8 mouse cellular contexts compared by ENCODE assay signal in genomic region chr10:33624131-33624879, GRCm38 (mm10). TPM values are rescaled to one million over a fixed set of nuclear protein-coding genes. Genes with fewer than 3 reads are reported as not detected.
DNase-seq lines count a peak whose midpoint lies in the region; ATAC-seq and TF ChIP-seq lines count a peak whose summit lies in the region.

TSS of gene Clvs2 (minus strand) at chr10:33624769.

- H3K9me3 ChIP-seq in lung, embryonic 15.5 days = no peaks in the 10 kb centered on the region
- no peaks in the 10 kb centered on the region for H3K9me3 ChIP-seq in forebrain, embryonic 16.5 days (ENCODE audit: control insufficient read depth, low read length)
- no peaks in the 10 kb centered on the region for H3K9me3 ChIP-seq in stomach, postnatal 0 days (ENCODE audit: control insufficient read depth, low read length)

- H3K4me2 ChIP-seq in lung, embryonic 15.5 days = peak within 1 kb of the TSS; percentile 57
- peak within 1 kb of the TSS; percentile 89 for H3K4me2 ChIP-seq in forebrain, embryonic 16.5 days (ENCODE audit: low read length)
- peak within 1 kb of the TSS; percentile 56 for H3K4me2 ChIP-seq in stomach, postnatal 0 days (replicated peaks; ENCODE audit: low read depth)

- H3K27ac ChIP-seq in lung, embryonic 15.5 days = no peak within 1 kb of the TSS
- H3K27ac ChIP-seq in forebrain, embryonic 16.5 days (ENCODE audit: low read length) = peak within 1 kb of the TSS; percentile 62
- H3K27ac ChIP-seq in stomach, postnatal 0 days (replicated peaks) = no peak within 1 kb of the TSS

- ATAC-seq in lung, embryonic 15.5 days (ENCODE audit: borderline replicate concordance, extremely low read depth, low FRiP score, low TSS enrichment) = no peak
- peak; percentile 93 for ATAC-seq in forebrain, embryonic 16.5 days
- no peak for ATAC-seq in stomach, postnatal 0 days (ENCODE audit: low FRiP score, low TSS enrichment)

- H3K4me3 ChIP-seq in lung, embryonic 15.5 days = peak within 1 kb of the TSS; percentile 24
- peak within 1 kb of the TSS; percentile 71 for H3K4me3 ChIP-seq in forebrain, embryonic 16.5 days (replicated peaks; ENCODE audit: low read length)
- H3K4me3 ChIP-seq in stomach, postnatal 0 days (ENCODE audit: low read depth, low read length) = peak within 1 kb of the TSS; percentile 28

- TF ChIP-seq EP300 in stomach, postnatal 0 days (optimal IDR thresholded peaks at IDR 0.05) = no peak

- no peaks in the 10 kb centered on the region for H3K36me3 ChIP-seq in lung, embryonic 15.5 days
- H3K36me3 ChIP-seq in forebrain, embryonic 16.5 days (ENCODE audit: control insufficient read depth, insufficient read depth) = no peaks in the 10 kb centered on the region
- H3K36me3 ChIP-seq in stomach, postnatal 0 days (ENCODE audit: control insufficient read depth, insufficient read depth, low read length) = no peaks in the 10 kb centered on the region

- peaks cover 10% of the 10 kb centered on the region; the same call in 1 of the 2 replicates for H3K27me3 ChIP-seq in lung, embryonic 15.5 days
- H3K27me3 ChIP-seq in forebrain, embryonic 16.5 days (replicated peaks; ENCODE audit: control insufficient read depth, insufficient read depth, low read length) = no peaks in the 10 kb centered on the region
- no peaks in the 10 kb centered on the region for H3K27me3 ChIP-seq in stomach, postnatal 0 days (ENCODE audit: control insufficient read depth, insufficient read depth, low read length)

- H3K4me1 ChIP-seq in lung, embryonic 15.5 days = no peaks in the 10 kb centered on the region
- H3K4me1 ChIP-seq in forebrain, embryonic 16.5 days (replicated peaks; ENCODE audit: control insufficient read depth, insufficient read depth, low read length) = peaks cover 2% of the 10 kb centered on the region; the same call in 1 of the 2 replicates
- H3K4me1 ChIP-seq in stomach, postnatal 0 days (replicated peaks; ENCODE audit: control insufficient read depth, insufficient read depth) = no peaks in the 10 kb centered on the region

- TF ChIP-seq CTCF in stomach, postnatal 0 days (IDR thresholded peaks at IDR 0.05; ENCODE audit: low read depth) = no peak

- H3K9ac ChIP-seq in lung, embryonic 15.5 days = no peak within 1 kb of the TSS
- peak within 1 kb of the TSS; percentile 88 for H3K9ac ChIP-seq in forebrain, embryonic 16.5 days (replicated peaks; ENCODE audit: low read depth, low read length)
- H3K9ac ChIP-seq in stomach, postnatal 0 days (ENCODE audit: low read length) = peak within 1 kb of the TSS; percentile 38; the same call in 1 of the 2 replicates

- DNase-seq in lung, postnatal 36 days = no peak
- peak; percentile 67 to 70 for DNase-seq in cerebellum, postnatal 10 days
- DNase-seq in layer of hippocampus, adult 11-12 months (ENCODE audit: low spot score) = peak; percentile 85
- peak; percentile 37 for DNase-seq in mesoderm, embryonic 11.5 days (ENCODE audit: low read depth, low spot score)
- peak; percentile 13 for DNase-seq in stomach, postnatal 0 days (ENCODE audit: low spot score)
- no peak for DNase-seq in thymus, postnatal 0 days (ENCODE audit: low spot score)

- WGBS in lung, embryonic 15.5 days = 2% methylated on average over 34 of the region's 37 CpGs
- WGBS in forebrain, embryonic 16.5 days = 1% methylated on average over 37 of the region's 37 CpGs
- WGBS in stomach, postnatal 0 days = 3% methylated on average over 37 of the region's 37 CpGs

RNA-seq across cellular contexts. Expression of gene Clvs2, which starts in this region (rescaled TPM):
- polyA plus RNA-seq in lung, embryonic 15.5 days (2015; fragmentation: Nextera tagmentation; extraction: Ambion mirVana) = 0.05 TPM in 1 of 2 replicates, not detected in the other
- 10.0 and 14.0 TPM in 2 replicates for polyA plus RNA-seq in forebrain, embryonic 16.5 days (2015; fragmentation: Nextera tagmentation; extraction: Ambion mirVana)
- polyA plus RNA-seq in stomach, postnatal 0 days (2015; fragmentation: Nextera tagmentation; extraction: Ambion mirVana) = 0.33 and 0.57 TPM in 2 replicates
- polyA plus RNA-seq in thymus, postnatal 0 days (2015; fragmentation: Nextera tagmentation; extraction: Ambion mirVana) = 0.04 TPM in 1 of 2 replicates, not detected in the other

Comparison
In these comparisons a context has a peak if more than half of its experiments do, and no peak if none do; other contexts are left out.
1. Peak in DNase-seq, H3K4me3 ChIP-seq, H3K9ac ChIP-seq and H3K4me2 ChIP-seq in stomach, postnatal 0 days; RNA of the gene not detected or under 1 TPM.
2. DNase-seq: peak in cerebellum, postnatal 10 days (2 of 2), layer of hippocampus, adult 11-12 months (single experiment) and mesoderm, embryonic 11.5 days (single experiment); none in lung, postnatal 36 days (single experiment) and thymus, postnatal 0 days (single experiment).
3. Peak in every context shown above with its lines, with median percentiles within 50 percentile points of each other: H3K4me2 ChIP-seq and H3K4me3 ChIP-seq.